Mouse (Mus musculus) G1E (cell line): ENCODE data around the gene Zfp637. TPM values are rescaled to one million over a fixed set of nuclear protein-coding genes. Genes with fewer than 3 reads are reported as not detected.
A peak's percentile ranks its signal among the peaks of the same experiment; 100 is the strongest.
"Not testable (repeated sequence)": the region's sequence is repeated elsewhere in the genome, so short reads cannot be mapped to it uniquely, and the experiment has no call there.

Experiments used
- ATAC-seq: 2 replicates; pipeline ENCODE4 v1.8.0; 2016; ENCODE audit warnings: mild to moderate bottlenecking; ENCODE audit not compliant: insufficient number of reproducible peaks, poor library complexity, low FRiP score, severe bottlenecking; ENCODE audit errors: extremely low read depth
- DNase-seq: peaks from one replicate; pipeline ENCODE4 v3.0.0; 2012; ENCODE audit warnings: low spot score
- H3K27me3 ChIP-seq: 2 replicates; pipeline ENCODE4 v1.6.1; 2012; ENCODE audit warnings: mild to moderate bottlenecking, low read length, inconsistent platforms; ENCODE audit not compliant: insufficient read depth
- H3K36me3 ChIP-seq: replicated peaks from 2 replicates; pipeline ENCODE3; 2012; ENCODE audit warnings: mild to moderate bottlenecking, inconsistent platforms
- H3K4me1 ChIP-seq: 2 replicates; pipeline ENCODE4 v1.6.1; 2012; ENCODE audit warnings: low read depth, low read length, inconsistent platforms, mixed read lengths; ENCODE audit not compliant: insufficient read depth
- H3K4me3 ChIP-seq: 2 replicates; pipeline ENCODE4 v1.5.1; 2012; ENCODE audit warnings: low read depth, mild to moderate bottlenecking, inconsistent platforms, low read length, moderate library complexity, mixed read lengths
- H3K9me3 ChIP-seq: replicated peaks from 2 replicates; pipeline ENCODE4 v1.6.1; 2012; ENCODE audit warnings: inconsistent platforms
- CTCF ChIP-seq: IDR thresholded peaks from 2 replicates; pipeline ENCODE4 v1.5.1; 2012; ENCODE audit warnings: low read depth, low read length, inconsistent platforms, mixed read lengths
- GATA1 ChIP-seq: IDR thresholded peaks from 2 replicates; pipeline ENCODE4 v1.6.1; 2012; ENCODE audit warnings: borderline replicate concordance, low read length, inconsistent platforms, mixed read lengths
- GATA2 ChIP-seq: IDR thresholded peaks from 2 replicates; pipeline ENCODE4 v1.6.1; 2012; ENCODE audit warnings: low read depth, low read length, inconsistent platforms, borderline replicate concordance
- POLR2AphosphoS5 ChIP-seq: IDR thresholded peaks from 2 replicates; pipeline ENCODE4 v1.6.1; 2012; ENCODE audit warnings: low read depth, low read length, inconsistent platforms; ENCODE audit not compliant: insufficient replicate concordance
- TAL1 ChIP-seq: conservative IDR thresholded peaks from 2 replicates; pipeline ENCODE4 v1.6.1; 2012; ENCODE audit warnings: low read depth, low read length, inconsistent platforms, mixed read lengths
- polyA plus RNA-seq: library from polyadenylated mRNA; stranded (reverse); fragments of >175 nt; gene quantifications from 2 replicates; pipeline ENCODE4 v1.2.3, GENCODE M21; 2012
- total RNA-seq, 2 experiments: library from RNA; stranded (forward) in 1 of 2; stranded (reverse) in 1 of 2; fragments of 200-1000 nt in 1 of 2; fragments of >200 nt in 1 of 2; fragmentation: Nextera tagmentation in 1 of 2; gene quantifications; 2 replicates each; pipeline ENCODE4 v1.2.3; 2014 to 2017

Zfp637 gene
- total and polyA plus RNA-seq, 3 experiments, result 19.4 to 46.6 (median 35.7) TPM

GRCm38 (mm10) chr6:117861848-117862247 is 20.9 kb downstream of the Zfp637 start, which contains the start of gene Zfp239:
Gene Zfp239 (plus strand): TSS chr6:117862100.
- peak within 1 kb of the TSS; percentile 97 for H3K4me3 ChIP-seq
- H3K36me3 ChIP-seq, result peaks cover 16% of the 10 kb centered on the region
- TF ChIP-seq TAL1 (no peak), POLR2AphosphoS5 (no peak), CTCF (no peak), GATA2 (no peak), GATA1 (no peak)
- H3K9me3 ChIP-seq, result no peaks in the 10 kb centered on the region
- no peak; the same call in 1 of the 2 replicates for ATAC-seq
- DNase-seq, result peak; percentile 34
- peaks cover 19% of the 10 kb centered on the region for H3K4me1 ChIP-seq
- no peaks in the 10 kb centered on the region for H3K27me3 ChIP-seq

GRCm38 (mm10) chr6:117862465-117862864 is 21.5 kb downstream of the Zfp637 start:
- TF ChIP-seq POLR2AphosphoS5 (no peak), TAL1 (0 out of 2 replicates have a peak, but pooled peaks have one; percentile 13)
- no peak for DNase-seq
- peaks cover 22% of the 10 kb centered on the region for H3K36me3 ChIP-seq
- H3K4me1 ChIP-seq, result peaks cover 19% of the 10 kb centered on the region
- H3K27me3 ChIP-seq, result no peaks in the 10 kb centered on the region
- no peaks in the 10 kb centered on the region for H3K9me3 ChIP-seq
- peak overlapping the region; percentile 97 for H3K4me3 ChIP-seq
- peak; percentile 61 for ATAC-seq

GRCm38 (mm10) chr6:117862899-117863620 is 22.1 kb downstream of the Zfp637 start:
- TF ChIP-seq POLR2AphosphoS5 (no peak), GATA1 (no peak), CTCF (no peak), GATA2 (no peak)
- peak; percentile 95 for ATAC-seq
- peak; percentile 73 for DNase-seq
- Histone ChIP-seq H3K36me3 (peaks cover 26% of the 10 kb centered on the region), H3K4me3 (peak overlapping the region; percentile 97), H3K9me3 (no peaks in the 10 kb centered on the region), H3K4me1 (peaks cover 19% of the 10 kb centered on the region), H3K27me3 (no peaks in the 10 kb centered on the region)

DNA sequence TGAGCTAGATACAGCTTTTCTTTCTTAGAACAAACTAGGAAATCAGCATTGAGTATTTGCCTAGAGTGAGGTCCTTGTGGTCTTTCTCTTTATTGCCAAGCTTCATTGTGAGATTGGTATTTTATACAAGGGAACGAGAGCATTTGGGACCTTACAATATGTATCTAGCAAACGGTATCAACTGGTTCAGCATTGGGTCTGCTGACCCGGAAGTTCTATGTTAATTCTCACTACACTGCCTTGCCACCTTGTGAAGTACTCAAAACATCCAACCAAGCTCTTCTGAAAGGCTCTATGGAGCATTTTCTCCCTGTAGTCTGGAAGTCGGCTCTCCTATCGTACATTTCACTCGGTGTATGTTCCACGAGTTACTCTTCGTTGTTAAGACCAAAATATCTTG is 22.8 kb downstream of the Zfp637 start:
- no peak for DNase-seq
- ATAC-seq, result no peak
- Histone ChIP-seq H3K4me1 (peaks cover 19% of the 10 kb centered on the region), H3K4me3 (peak overlapping the region; percentile 97), H3K27me3 (no peaks in the 10 kb centered on the region), H3K36me3 (peaks cover 31% of the 10 kb centered on the region), H3K9me3 (no peaks in the 10 kb centered on the region)
- TF ChIP-seq GATA1, result no peak
- TF ChIP-seq GATA2, result no peak
- no peak for TF ChIP-seq POLR2AphosphoS5
- TF ChIP-seq TAL1, result no peak

- H3K36me3 ChIP-seq, result peaks cover 61% of the 10 kb centered on the region
- no peak for DNase-seq
- TF ChIP-seq CTCF (no peak), GATA2 (no peak), POLR2AphosphoS5 (no peak), TAL1 (no peak), GATA1 (no peak)
Observed at GRCm38 (mm10) chr6:117868187-117868586, 27.2 kb downstream of the Zfp637 start.

DNA sequence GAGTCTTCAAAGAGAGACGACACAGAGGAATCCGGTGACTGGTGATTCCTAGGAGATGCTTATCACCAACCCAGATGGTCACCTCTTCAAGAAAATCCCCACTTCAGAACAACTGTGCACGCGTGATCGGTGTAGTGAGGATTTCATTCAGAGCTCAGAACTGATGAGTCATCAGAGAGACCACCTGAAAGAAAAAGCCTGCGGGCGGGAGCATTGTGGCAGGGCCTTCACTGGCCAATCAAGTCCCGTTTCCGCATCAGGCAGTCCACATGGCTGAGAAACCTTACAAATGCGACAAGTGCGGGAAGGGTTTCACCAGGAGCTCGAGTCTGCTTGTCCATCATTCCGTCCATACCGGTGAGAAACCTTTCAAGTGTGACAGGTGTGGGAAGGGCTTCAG is 30.1 kb downstream of the Zfp637 start:
- H3K4me3 ChIP-seq, result no peak overlapping the region
- peaks cover 4% of the 10 kb centered on the region; the same call in 1 of the 2 replicates for H3K4me1 ChIP-seq
- no peaks in the 10 kb centered on the region for H3K9me3 ChIP-seq
- no peak for TF ChIP-seq TAL1
- TF ChIP-seq POLR2AphosphoS5, result no peak
- TF ChIP-seq CTCF, result no peak
- no peak for TF ChIP-seq GATA1
- no peak for TF ChIP-seq GATA2
- no peak for DNase-seq
- H3K36me3 ChIP-seq, result peaks cover 54% of the 10 kb centered on the region
- ATAC-seq, result no peak
- no peaks in the 10 kb centered on the region for H3K27me3 ChIP-seq

More at GRCm38 (mm10) chr6:117868187-117868586, 27.2 kb downstream of the Zfp637 start:
- Histone ChIP-seq H3K9me3 (no peaks in the 10 kb centered on the region), H3K4me1 (peaks cover 11% of the 10 kb centered on the region), H3K4me3 (no peak overlapping the region), H3K27me3 (no peaks in the 10 kb centered on the region)
- no peak for ATAC-seq

DNA sequence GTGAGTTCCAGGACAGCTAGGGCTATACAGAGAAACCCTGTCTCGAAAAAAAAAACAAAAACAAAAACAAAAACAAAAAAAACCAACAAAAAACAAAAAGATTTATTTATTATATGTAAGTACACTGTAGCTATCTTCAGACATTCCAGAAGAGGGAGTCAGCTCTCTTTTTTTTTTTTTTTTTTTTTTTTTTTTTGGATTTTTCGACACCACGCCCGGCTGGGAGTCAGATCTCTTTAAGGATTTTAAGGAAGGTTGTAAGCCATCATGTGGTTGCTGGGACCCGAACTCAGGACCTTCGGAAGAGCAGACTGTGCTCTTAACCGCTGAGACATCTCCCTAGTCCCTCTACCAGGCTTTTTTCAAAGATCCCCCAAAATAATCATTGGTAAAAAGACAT is 32.5 kb downstream of the Zfp637 start:
- H3K36me3 ChIP-seq, result peaks cover 31% of the 10 kb centered on the region
- ATAC-seq, H3K4me1 ChIP-seq, DNase-seq, H3K4me3 ChIP-seq, H3K9me3 ChIP-seq, H3K27me3 ChIP-seq: not testable (repeated sequence)
